Mouse (Mus musculus) megakaryocyte, embryonic 14.5 days (primary cell): ENCODE data around the gene Golph3l. TPM values are rescaled to one million over a fixed set of nuclear protein-coding genes. Genes with fewer than 3 reads are reported as not detected.
"Not testable (repeated sequence)": the region's sequence is repeated elsewhere in the genome, so short reads cannot be mapped to it uniquely, and the experiment has no call there.

Source experiments
- H3K27me3 ChIP-seq: replicated peaks from 2 replicates; pipeline ENCODE3; 2012; ENCODE audit warnings: inconsistent platforms
- H3K36me3 ChIP-seq: replicated peaks from 2 replicates; pipeline ENCODE3; 2012; ENCODE audit warnings: low read length, inconsistent platforms, mixed read lengths
- H3K4me1 ChIP-seq: 2 replicates; pipeline ENCODE4 v1.6.1; 2012; ENCODE audit warnings: inconsistent platforms
- H3K4me3 ChIP-seq: replicated peaks from 2 replicates; pipeline ENCODE3; 2012; ENCODE audit warnings: moderate library complexity, mild to moderate bottlenecking, inconsistent platforms
- H3K9me3 ChIP-seq: 2 replicates; pipeline ENCODE4 v1.6.1; 2012; ENCODE audit warnings: inconsistent platforms
- FLI1 ChIP-seq: IDR thresholded peaks from 2 replicates; pipeline ENCODE4 v1.6.1; 2012; ENCODE audit warnings: low read length, inconsistent platforms, mixed read lengths
- GATA1 ChIP-seq: IDR thresholded peaks from 3 replicates; pipeline ENCODE4 v1.6.1; 2012; ENCODE audit warnings: mixed read lengths, low read length, inconsistent platforms, borderline replicate concordance
- polyA plus RNA-seq: library from polyadenylated mRNA; stranded (reverse); fragments of >175 nt; gene quantifications from 2 replicates; pipeline ENCODE4 v1.2.3, GENCODE M21; 2012; ENCODE audit warnings: low replicate concordance; ENCODE audit not compliant: insufficient read depth

Golph3l gene
- polyA plus RNA-seq, 1 experiment: 2.0 TPM

DNA sequence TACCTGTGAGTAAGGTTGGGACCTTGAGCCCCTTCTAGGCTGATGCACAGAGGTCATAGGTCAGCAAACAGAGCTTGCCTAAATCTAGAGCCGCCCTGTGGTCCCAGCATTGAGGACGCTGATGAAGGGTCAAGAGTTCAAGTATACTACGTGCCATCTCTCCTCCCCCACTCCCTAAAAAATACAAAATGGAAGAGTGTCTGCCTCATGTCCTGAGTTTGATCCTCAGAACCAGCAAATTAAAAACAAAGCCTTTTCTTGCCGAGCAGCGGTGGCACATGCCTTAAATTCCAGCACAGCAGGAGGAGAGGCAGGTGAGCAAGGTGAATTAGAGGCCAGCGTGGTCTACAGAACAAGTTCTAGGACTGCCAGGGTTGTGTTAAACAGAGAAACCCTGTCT lies 64.1 kb downstream of the Golph3l start:
- Histone ChIP-seq H3K27me3 (no peaks in the 10 kb centered on the region), H3K4me1 (peaks cover 93% of the 10 kb centered on the region), H3K36me3 (peaks cover 31% of the 10 kb centered on the region), H3K4me3 (no peak overlapping the region), H3K9me3 (no peaks in the 10 kb centered on the region)
- TF ChIP-seq GATA1 (no peak), FLI1 (no peak)

- no peak overlapping the region for H3K4me3 ChIP-seq
- H3K36me3 ChIP-seq: peaks cover 25% of the 10 kb centered on the region
- H3K4me1 ChIP-seq: peaks cover 90% of the 10 kb centered on the region
- TF ChIP-seq GATA1 (no peak), FLI1 (no peak)
- no peaks in the 10 kb centered on the region for H3K9me3 ChIP-seq
- no peaks in the 10 kb centered on the region for H3K27me3 ChIP-seq
Measured at GRCm38 (mm10) chr3:95653473-95654034, 64.8 kb downstream of the Golph3l start.

DNA sequence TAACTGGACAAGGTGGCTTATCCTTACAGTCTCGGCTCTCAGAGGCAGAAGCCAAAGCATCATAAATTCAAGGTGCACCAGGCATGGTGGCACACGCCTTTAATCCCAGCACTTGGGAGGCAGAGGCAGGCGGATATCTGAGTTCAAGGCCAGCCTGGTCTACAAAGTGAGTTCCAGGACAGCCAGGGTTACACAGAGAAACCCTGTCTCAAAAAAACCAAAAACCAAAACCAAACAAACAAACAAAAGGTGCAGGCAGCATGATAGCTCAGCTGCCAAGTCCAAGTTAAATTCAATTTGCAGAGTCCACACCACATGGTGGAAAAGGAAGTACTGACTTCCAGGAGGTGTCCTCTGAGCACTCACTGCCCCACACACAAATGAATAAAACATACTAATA lies 65.6 kb downstream of the Golph3l start:
- H3K4me1 ChIP-seq: peaks cover 86% of the 10 kb centered on the region
- not testable (repeated sequence) for H3K27me3 ChIP-seq, H3K9me3 ChIP-seq, H3K4me3 ChIP-seq
- peaks cover 25% of the 10 kb centered on the region for H3K36me3 ChIP-seq

GRCm38 (mm10) chr3:95655437-95655836 lies 66.7 kb downstream of the Golph3l start:
- TF ChIP-seq FLI1 (no peak), GATA1 (no peak)
- Histone ChIP-seq H3K36me3 (peaks cover 35% of the 10 kb centered on the region), H3K4me1 (peaks cover 75% of the 10 kb centered on the region), H3K4me3 (no peak overlapping the region), H3K27me3 (no peaks in the 10 kb centered on the region), H3K9me3 (no peaks in the 10 kb centered on the region)

- Histone ChIP-seq H3K9me3 (no peaks in the 10 kb centered on the region), H3K4me1 (peaks cover 63% of the 10 kb centered on the region)
- TF ChIP-seq FLI1: no peak
- TF ChIP-seq GATA1: no peak
Measured at GRCm38 (mm10) chr3:95657108-95657507, 68.4 kb downstream of the Golph3l start.

GRCm38 (mm10) chr3:95657711-95658110 lies 69.0 kb downstream of the Golph3l start:
- TF ChIP-seq FLI1 (no peak), GATA1 (no peak)
- peaks cover 54% of the 10 kb centered on the region for H3K36me3 ChIP-seq
- no peaks in the 10 kb centered on the region for H3K9me3 ChIP-seq
- peak overlapping the region; percentile 59 for H3K4me3 ChIP-seq
- H3K4me1 ChIP-seq: peaks cover 63% of the 10 kb centered on the region
- H3K27me3 ChIP-seq: no peaks in the 10 kb centered on the region

More at GRCm38 (mm10) chr3:95657108-95657507, 68.4 kb downstream of the Golph3l start:
- peaks cover 48% of the 10 kb centered on the region for H3K36me3 ChIP-seq
- H3K27me3 ChIP-seq: no peaks in the 10 kb centered on the region
- H3K4me3 ChIP-seq: peak overlapping the region; percentile 38

- Histone ChIP-seq H3K9me3 (no peaks in the 10 kb centered on the region), H3K27me3 (no peaks in the 10 kb centered on the region), H3K4me1 (peaks cover 64% of the 10 kb centered on the region), H3K4me3 (peak within 1 kb of the TSS; percentile 93), H3K36me3 (peaks cover 57% of the 10 kb centered on the region)
- TF ChIP-seq FLI1: peak; percentile 96
- no peak for TF ChIP-seq GATA1
Measured at GRCm38 (mm10) chr3:95658236-95658867, 69.6 kb downstream of the Golph3l start, which contains the start of gene Mcl1. Gene Mcl1 (plus strand): TSS chr3:95658788.

DNA sequence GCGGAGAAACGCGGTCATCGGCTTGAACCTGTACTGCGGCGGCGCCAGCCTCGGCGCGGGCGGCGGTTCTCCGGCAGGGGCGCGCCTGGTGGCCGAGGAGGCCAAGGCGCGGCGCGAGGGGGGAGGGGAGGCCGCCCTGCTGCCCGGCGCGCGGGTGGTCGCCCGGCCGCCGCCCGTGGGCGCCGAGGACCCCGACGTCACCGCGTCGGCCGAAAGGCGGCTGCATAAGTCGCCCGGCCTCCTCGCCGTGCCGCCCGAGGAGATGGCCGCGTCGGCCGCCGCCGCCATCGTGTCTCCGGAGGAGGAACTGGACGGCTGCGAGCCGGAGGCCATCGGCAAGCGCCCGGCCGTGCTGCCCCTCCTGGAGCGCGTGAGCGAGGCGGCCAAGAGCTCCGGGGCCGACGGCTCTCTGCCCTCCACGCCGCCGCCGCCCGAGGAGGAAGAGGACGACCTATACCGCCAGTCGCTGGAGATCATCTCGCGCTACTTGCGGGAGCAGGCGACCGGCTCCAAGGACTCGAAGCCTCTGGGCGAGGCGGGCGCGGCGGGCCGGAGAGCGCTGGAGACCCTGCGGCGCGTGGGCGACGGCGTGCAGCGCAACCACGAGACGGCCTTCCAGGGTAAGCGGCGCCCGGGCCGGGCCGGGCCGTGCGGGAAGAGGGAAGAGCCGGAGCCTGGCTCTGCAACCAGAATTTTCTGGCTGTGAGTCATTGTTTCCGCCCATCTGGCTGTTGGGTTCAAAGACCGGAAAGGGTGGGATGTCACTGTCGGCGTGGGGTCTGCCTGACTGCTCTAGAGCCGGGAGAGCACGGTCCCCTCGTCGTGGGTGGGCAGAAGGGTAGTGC lies 70.4 kb downstream of the Golph3l start:
- peak; percentile 45; the same call in 1 of the 2 replicates for TF ChIP-seq FLI1
- TF ChIP-seq GATA1: no peak
- H3K4me1 ChIP-seq: peaks cover 64% of the 10 kb centered on the region
- peaks cover 60% of the 10 kb centered on the region for H3K36me3 ChIP-seq
- H3K27me3 ChIP-seq: no peaks in the 10 kb centered on the region
- H3K9me3 ChIP-seq: no peaks in the 10 kb centered on the region
- peak overlapping the region; percentile 93 for H3K4me3 ChIP-seq

GRCm38 (mm10) chr3:95659948-95660347 lies 71.2 kb downstream of the Golph3l start:
- peaks cover 64% of the 10 kb centered on the region for H3K4me1 ChIP-seq
- H3K4me3 ChIP-seq: peak overlapping the region; percentile 93
- TF ChIP-seq GATA1 (no peak), FLI1 (no peak)
- peaks cover 68% of the 10 kb centered on the region for H3K36me3 ChIP-seq
- H3K27me3 ChIP-seq: no peaks in the 10 kb centered on the region
- H3K9me3 ChIP-seq: no peaks in the 10 kb centered on the region
